Mouse (Mus musculus) liver, adult 2 months (tissue): Measurements from ENCODE around the gene Cdca4.

Experiments used
- CTCF ChIP-seq: fragments of 200-500 bp; IDR thresholded peaks from 2 replicates; pipeline ENCODE4 v1.5.1; 2011; ENCODE audit warnings: low read depth, low read length, control low read depth
- POLR2A ChIP-seq: fragments of 200-500 bp; IDR thresholded peaks from 2 replicates; pipeline ENCODE4 v1.6.1; 2011; ENCODE audit warnings: low read length, control low read depth; ENCODE audit not compliant: insufficient read depth; ENCODE audit errors: extremely low read depth

- TF ChIP-seq POLR2A (no peak), CTCF (no peak)
Measured at GRCm38 (mm10) chr12:112797672-112798331, 31.4 kb downstream of the Cdca4 start.
